Mouse (Mus musculus) limb, embryonic 14.5 days (tissue): ENCODE results near the gene Sestd1. TPM values are rescaled to one million over a fixed set of nuclear protein-coding genes. Genes with fewer than 3 reads are reported as not detected.

Source experiments
- ATAC-seq: fragments of 200-750 bp; cut with Nextera tagmentation; 2 replicates; pipeline ENCODE4 v1.8.0; 2017; ENCODE audit warnings: low read depth, moderate number of reproducible peaks, moderate TSS enrichment; ENCODE audit not compliant: low FRiP score
- DNase-seq: peaks from one replicate; pipeline ENCODE4 v3.0.0-alpha.2; 2015; ENCODE audit warnings: low spot score
- H3K27ac ChIP-seq: fragments of 300-500 bp; sonication (generic); replicated peaks from 2 replicates; pipeline ENCODE4 v1.5.1; 2014; ENCODE audit warnings: low read depth, mild to moderate bottlenecking, low read length, moderate library complexity, mixed read lengths
- H3K27me3 ChIP-seq: fragments of 300-500 bp; sonication (generic); 2 replicates; pipeline ENCODE4 v1.6.1; 2014; ENCODE audit warnings: low read length, mixed read lengths; ENCODE audit not compliant: control insufficient read depth, insufficient read depth
- H3K36me3 ChIP-seq: fragments of 300-500 bp; sonication (generic); 2 replicates; pipeline ENCODE4 v1.6.1; 2014; ENCODE audit warnings: mild to moderate bottlenecking, low read length, moderate library complexity, mixed read lengths; ENCODE audit not compliant: control insufficient read depth, insufficient read depth
- H3K4me1 ChIP-seq: fragments of 300-500 bp; sonication (generic); 2 replicates; pipeline ENCODE4 v1.6.1; 2014; ENCODE audit warnings: antibody characterized with exemption, low read length, mixed read lengths; ENCODE audit not compliant: control insufficient read depth, insufficient read depth
- H3K4me2 ChIP-seq: fragments of 300-500 bp; sonication (generic); replicated peaks from 2 replicates; pipeline ENCODE4 v1.6.1; 2014; ENCODE audit warnings: low read depth, mild to moderate bottlenecking, low read length, moderate library complexity; ENCODE audit not compliant: severe bottlenecking
- H3K4me3 ChIP-seq: fragments of 300-500 bp; sonication (generic); replicated peaks from 2 replicates; pipeline ENCODE4 v1.5.1; 2014; ENCODE audit warnings: low read length
- H3K9ac ChIP-seq: fragments of 300-500 bp; sonication (generic); 2 replicates; pipeline ENCODE4 v1.6.1; 2014; ENCODE audit warnings: mild to moderate bottlenecking, low read depth, low read length, moderate library complexity; ENCODE audit not compliant: severe bottlenecking
- H3K9me3 ChIP-seq: fragments of 300-500 bp; sonication (generic); 2 replicates; pipeline ENCODE4 v1.6.1; 2016; ENCODE audit warnings: low read length; ENCODE audit not compliant: control insufficient read depth
- POLR2A ChIP-seq: fragments of 200-500 bp; IDR thresholded peaks from 2 replicates; pipeline ENCODE4 v1.8.0; 2012; ENCODE audit warnings: inconsistent platforms, mild to moderate bottlenecking, moderate library complexity, borderline replicate concordance; ENCODE audit not compliant: insufficient read depth, insufficient read length; ENCODE audit errors: extremely low read depth
- WGBS: fragments of 180-500 bp; shearing (Covaris S2); extraction: QIAGEN DNeasy Blood & Tissue Kit; methylation state at CpG from one replicate; pipeline ENCODE4 v1.1.7; 2014; 5-methylcytosine and 5-hydroxymethylcytosine counted together
- polyA plus RNA-seq, 2 experiments: library from polyadenylated mRNA; depleted of rRNA in 1 of 2; stranded (reverse) in 1 of 2; unstranded in 1 of 2; fragments of >200 nt; fragmentation: Nextera tagmentation in 1 of 2; extraction: Ambion mirVana in 1 of 2; gene quantifications; 2 replicates each; pipeline versions ENCODE4 v1.2.1 to v1.2.3; 2012 to 2014

Sestd1 gene
- polyA plus RNA-seq, 2 experiments: 23.8 to 25.4 TPM

DNA sequence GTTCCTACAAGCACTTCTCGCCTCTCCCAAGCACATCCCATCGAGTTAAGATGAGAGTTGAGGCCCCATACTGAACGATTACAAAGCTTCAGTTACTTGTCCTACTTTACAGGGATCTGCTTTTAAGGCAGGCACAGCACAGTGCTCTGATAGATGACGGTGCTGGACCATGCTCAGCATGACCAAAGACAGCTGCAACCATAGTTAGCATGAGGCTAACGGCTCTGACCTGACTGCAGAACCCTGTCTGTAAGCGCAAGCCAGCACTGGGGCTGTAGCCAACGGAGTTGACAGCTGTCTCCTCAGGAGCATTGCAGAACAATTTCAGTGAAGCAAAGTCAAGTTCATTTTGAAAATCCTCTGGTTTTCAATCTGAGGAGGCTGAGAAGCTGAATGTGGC lies 36.6 kb upstream of the Sestd1 start:
- Histone ChIP-seq H3K4me1 (peaks cover 5% of the 10 kb centered on the region; the same call in 1 of the 2 replicates), H3K27ac (no peak overlapping the region), H3K4me2 (no peak overlapping the region), H3K9me3 (no peaks in the 10 kb centered on the region), H3K36me3 (no peaks in the 10 kb centered on the region), H3K4me3 (no peak overlapping the region), H3K9ac (no peak overlapping the region), H3K27me3 (no peaks in the 10 kb centered on the region)
- DNase-seq (peak; percentile 44), ATAC-seq (peak; percentile 62)
- 38% methylated on average over 7 of the region's 7 CpGs for WGBS
- no peak for TF ChIP-seq POLR2A

DNA sequence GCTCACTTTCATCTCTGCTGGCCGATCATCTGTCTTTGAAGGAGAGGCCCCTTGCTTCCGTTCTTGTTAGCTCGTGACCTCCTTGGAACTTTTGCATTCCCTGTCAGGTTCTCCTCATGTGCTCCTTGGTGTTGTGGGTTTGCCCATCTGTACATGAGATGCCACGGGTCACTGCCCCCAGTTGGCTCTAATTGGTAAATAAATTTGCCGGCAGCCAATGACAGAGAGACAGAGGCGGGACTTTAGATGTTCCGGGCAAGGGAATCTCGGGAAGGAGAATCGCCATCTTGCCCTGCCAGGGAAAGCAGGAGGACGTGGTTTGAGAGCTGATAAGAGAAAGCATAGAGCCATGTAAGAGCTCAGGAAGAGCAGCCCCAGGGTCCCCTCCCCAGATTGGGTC lies 33.5 kb upstream of the Sestd1 start:
- no peak overlapping the region for H3K4me2 ChIP-seq
- H3K36me3 ChIP-seq: no peaks in the 10 kb centered on the region
- 89% methylated on average over 10 of the region's 10 CpGs for WGBS
- TF ChIP-seq POLR2A: no peak
- H3K4me1 ChIP-seq: peaks cover 5% of the 10 kb centered on the region; the same call in 1 of the 2 replicates
- no peak overlapping the region for H3K9ac ChIP-seq
- H3K27ac ChIP-seq: no peak overlapping the region
- no peaks in the 10 kb centered on the region for H3K9me3 ChIP-seq
- DNase-seq (no peak), ATAC-seq (no peak)
- no peaks in the 10 kb centered on the region for H3K27me3 ChIP-seq
- no peak overlapping the region for H3K4me3 ChIP-seq

DNA sequence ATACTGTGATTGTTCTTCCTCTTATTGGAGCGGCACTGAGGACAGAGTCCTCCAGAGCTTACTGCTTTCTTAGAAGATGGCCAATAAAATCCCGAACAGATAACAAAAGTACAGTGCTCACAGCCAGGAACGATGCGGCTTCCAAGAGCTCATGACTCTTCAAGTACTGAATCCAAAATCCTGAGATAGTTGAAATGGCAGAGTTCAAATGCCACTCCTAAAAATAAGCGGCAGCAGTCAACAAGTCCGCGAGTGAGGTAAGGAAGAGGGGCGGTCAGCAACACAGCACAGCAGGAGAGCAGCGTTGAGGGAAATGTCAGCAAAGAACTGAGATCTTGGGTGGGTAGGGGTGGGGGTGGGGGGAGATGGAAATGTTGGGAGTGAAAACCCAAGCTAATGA lies 32.2 kb upstream of the Sestd1 start:
- WGBS: 77% methylated on average over 9 of the region's 9 CpGs

GRCm38 (mm10) chr2:77309313-77309712 lies 28.9 kb upstream of the Sestd1 start:
- ATAC-seq: no peak
- no peak for DNase-seq
- 63% methylated on average over 7 of the region's 7 CpGs for whole genome bisulfite sequencing
- TF ChIP-seq POLR2A: no peak
- Histone ChIP-seq H3K9ac (no peak overlapping the region), H3K27ac (no peak overlapping the region), H3K36me3 (no peaks in the 10 kb centered on the region), H3K4me1 (no peaks in the 10 kb centered on the region), H3K27me3 (no peaks in the 10 kb centered on the region), H3K4me2 (no peak overlapping the region), H3K9me3 (no peaks in the 10 kb centered on the region), H3K4me3 (no peak overlapping the region)

More for the DNA sequence above, 32.2 kb upstream of the Sestd1 start:
- H3K27me3 ChIP-seq: no peaks in the 10 kb centered on the region
- DNase-seq (no peak), ATAC-seq (no peak)
- H3K9me3 ChIP-seq: no peaks in the 10 kb centered on the region
- H3K4me2 ChIP-seq: no peak overlapping the region
- H3K27ac ChIP-seq: no peak overlapping the region
- H3K36me3 ChIP-seq: no peaks in the 10 kb centered on the region
- no peak overlapping the region for H3K9ac ChIP-seq
- peaks cover 5% of the 10 kb centered on the region; the same call in 1 of the 2 replicates for H3K4me1 ChIP-seq
- no peak overlapping the region for H3K4me3 ChIP-seq
- no peak for TF ChIP-seq POLR2A

DNA sequence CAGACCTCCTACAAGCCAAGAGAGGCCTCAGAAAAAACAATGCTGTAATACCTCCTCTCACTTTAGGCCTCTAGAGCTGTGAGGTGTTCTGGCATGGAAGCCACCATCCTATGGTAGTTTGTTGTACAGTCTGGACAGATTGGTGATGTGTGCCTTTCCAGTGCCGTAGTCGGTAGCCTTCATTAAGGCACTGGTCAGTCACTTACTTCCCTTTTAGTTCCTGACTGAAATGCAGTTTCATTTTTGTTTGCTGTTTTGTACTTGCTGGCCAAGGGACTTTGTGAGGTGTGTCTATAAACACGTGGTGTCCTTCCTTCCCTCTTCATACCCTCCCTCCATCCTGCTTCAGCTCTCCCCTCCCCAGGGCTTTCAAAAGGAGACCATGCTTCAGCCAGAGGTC lies 24.1 kb upstream of the Sestd1 start:
- Histone ChIP-seq H3K36me3 (no peaks in the 10 kb centered on the region), H3K27ac (no peak overlapping the region), H3K9me3 (no peaks in the 10 kb centered on the region), H3K9ac (no peak overlapping the region), H3K27me3 (no peaks in the 10 kb centered on the region), H3K4me1 (0 out of 2 replicates have a peak, but pooled peaks cover 4% of the 10 kb centered on the region), H3K4me2 (no peak overlapping the region), H3K4me3 (no peak overlapping the region)
- WGBS: 73% methylated on average over 3 of the region's 3 CpGs
- ATAC-seq (no peak), DNase-seq (no peak)
- TF ChIP-seq POLR2A: no peak

DNA sequence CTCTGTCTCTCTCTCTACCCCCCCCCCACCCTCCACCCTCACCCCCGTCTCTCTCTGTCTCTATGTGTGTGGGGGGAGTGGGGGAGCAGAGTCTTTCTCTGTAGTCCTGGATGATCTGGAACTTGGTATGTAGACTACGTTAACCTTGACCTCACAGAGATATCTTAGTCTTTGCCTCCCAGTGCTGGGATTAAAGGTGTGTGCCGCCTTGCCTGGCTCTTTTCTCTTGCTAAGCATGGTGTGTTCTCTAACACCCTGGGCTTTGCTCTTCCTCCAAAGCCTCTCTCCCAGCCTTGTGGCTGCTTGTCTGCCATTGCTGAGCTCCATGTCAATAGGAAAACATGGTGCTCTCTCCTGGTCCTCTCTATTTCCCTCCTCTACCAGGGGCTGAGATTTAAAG lies 23.3 kb upstream of the Sestd1 start:
- no peak for TF ChIP-seq POLR2A
- Histone ChIP-seq H3K27ac (no peak overlapping the region), H3K9ac (no peak overlapping the region), H3K9me3 (no peaks in the 10 kb centered on the region), H3K4me3 (no peak overlapping the region), H3K4me2 (no peak overlapping the region), H3K4me1 (0 out of 2 replicates have a peak, but pooled peaks cover 4% of the 10 kb centered on the region), H3K27me3 (no peaks in the 10 kb centered on the region), H3K36me3 (no peaks in the 10 kb centered on the region)
- 75% methylated on average over 3 of the region's 3 CpGs for WGBS
- DNase-seq (no peak), ATAC-seq (no peak)
